Mouse (Mus musculus) lung, embryonic 16.5 days (tissue): ENCODE data around the gene Man2a2. TPM values are rescaled to one million over a fixed set of nuclear protein-coding genes. Genes with fewer than 3 reads are reported as not detected.

Experiments
- ATAC-seq: fragments of 200-750 bp; cut with Nextera tagmentation; 2 replicates; pipeline ENCODE4 v1.8.0; 2017; ENCODE audit warnings: low read depth, mild to moderate bottlenecking, moderate library complexity
- H3K27ac ChIP-seq: fragments of 300-500 bp; sonication (generic); 2 replicates; pipeline ENCODE4 v1.5.1; 2014; ENCODE audit warnings: mild to moderate bottlenecking, control low read depth, low read length
- H3K27me3 ChIP-seq: fragments of 300-500 bp; sonication (generic); 2 replicates; pipeline ENCODE4 v1.6.1; 2014; ENCODE audit warnings: low read depth, low read length, mixed read lengths; ENCODE audit not compliant: control insufficient read depth, insufficient read depth
- H3K36me3 ChIP-seq: fragments of 300-500 bp; sonication (generic); 2 replicates; pipeline ENCODE4 v1.6.1; 2014; ENCODE audit warnings: low read length; ENCODE audit not compliant: control insufficient read depth, insufficient read depth
- H3K4me1 ChIP-seq: fragments of 300-500 bp; sonication (generic); replicated peaks from 2 replicates; pipeline ENCODE4 v1.6.1; 2014; ENCODE audit warnings: low read length, mixed read lengths; ENCODE audit not compliant: control insufficient read depth, insufficient read depth
- H3K4me2 ChIP-seq: fragments of 300-500 bp; sonication (generic); 2 replicates; pipeline ENCODE4 v1.6.1; 2014; ENCODE audit warnings: low read depth, low read length, control low read depth
- H3K4me3 ChIP-seq: fragments of 300-500 bp; sonication (generic); 2 replicates; pipeline ENCODE4 v1.5.1; 2014; ENCODE audit warnings: mild to moderate bottlenecking, low read length, control low read depth
- H3K9ac ChIP-seq: fragments of 300-500 bp; sonication (generic); 2 replicates; pipeline ENCODE4 v1.6.1; 2014; ENCODE audit warnings: low read length, control low read depth
- H3K9me3 ChIP-seq: fragments of 300-500 bp; sonication (generic); 2 replicates; pipeline ENCODE4 v1.6.1; 2016; ENCODE audit warnings: low read length; ENCODE audit not compliant: control insufficient read depth
- WGBS: fragments of 180-500 bp; shearing (Covaris S2); extraction: QIAGEN DNeasy Blood & Tissue Kit; methylation state at CpG from one replicate; pipeline ENCODE4 v1.1.7; 2014; 5-methylcytosine and 5-hydroxymethylcytosine counted together
- polyA plus RNA-seq: library from polyadenylated mRNA; unstranded; fragments of >200 nt; fragmentation: Nextera tagmentation; extraction: Ambion mirVana; gene quantifications from 2 replicates; pipeline ENCODE4 v1.2.1, GENCODE M21; 2015

Gene Man2a2
- polyA plus RNA-seq, 1 experiment from 2014 or later = 21.1 TPM

DNA sequence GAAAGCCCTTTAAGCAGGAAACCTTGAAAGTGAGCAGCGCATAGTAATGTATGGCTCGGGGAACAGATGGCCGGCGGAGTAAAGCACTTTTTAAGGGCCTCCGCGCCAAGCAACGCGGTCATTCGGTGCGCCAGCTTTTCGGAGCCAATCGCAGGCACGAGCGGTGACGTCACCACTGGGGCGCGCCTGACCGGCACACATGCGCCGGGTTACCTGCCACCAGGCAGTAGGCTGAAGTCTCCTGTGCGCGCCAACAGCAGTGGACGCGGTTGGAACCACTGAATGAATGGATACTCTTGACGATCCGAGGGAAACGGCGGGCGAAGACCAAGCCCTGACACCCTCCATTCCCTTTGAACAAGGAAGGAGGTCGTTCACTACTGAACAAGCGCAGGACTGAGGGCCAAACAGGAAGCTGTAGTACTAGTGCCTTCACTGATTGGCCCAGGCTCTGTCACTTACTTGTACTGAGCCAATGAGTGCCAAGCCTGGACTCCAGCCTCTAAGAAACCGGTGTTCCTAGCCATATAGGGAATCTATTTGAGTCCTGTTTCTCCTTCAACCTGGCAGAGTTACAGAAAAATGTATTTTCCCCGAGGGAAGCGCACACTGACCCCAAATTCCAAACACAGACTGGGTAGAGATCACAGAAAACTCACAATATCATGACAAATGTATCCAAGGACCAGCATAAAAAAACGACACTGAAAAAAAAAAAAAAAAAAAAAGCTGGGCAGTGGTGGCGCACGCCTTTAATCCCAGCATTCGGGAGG, 46.9 kb downstream of the Man2a2 start, which contains the start of gene Rccd1:
TSS of gene Rccd1 (minus strand) at position 412 of the 773 bp plus-strand sequence.
- no peaks in the 10 kb centered on the region for H3K9me3 ChIP-seq
- peak within 1 kb of the TSS; percentile 67 for H3K4me3 ChIP-seq
- ATAC-seq = peak; percentile 99
- H3K27ac ChIP-seq = peak within 1 kb of the TSS; percentile 89
- peaks cover 9% of the 10 kb centered on the region for H3K4me1 ChIP-seq
- WGBS = 2% methylated on average over 38 of the region's 38 CpGs
- H3K9ac ChIP-seq = peak within 1 kb of the TSS; percentile 63
- H3K27me3 ChIP-seq = no peaks in the 10 kb centered on the region
- H3K4me2 ChIP-seq = peak within 1 kb of the TSS; percentile 70
- peaks cover 27% of the 10 kb centered on the region for H3K36me3 ChIP-seq

DNA sequence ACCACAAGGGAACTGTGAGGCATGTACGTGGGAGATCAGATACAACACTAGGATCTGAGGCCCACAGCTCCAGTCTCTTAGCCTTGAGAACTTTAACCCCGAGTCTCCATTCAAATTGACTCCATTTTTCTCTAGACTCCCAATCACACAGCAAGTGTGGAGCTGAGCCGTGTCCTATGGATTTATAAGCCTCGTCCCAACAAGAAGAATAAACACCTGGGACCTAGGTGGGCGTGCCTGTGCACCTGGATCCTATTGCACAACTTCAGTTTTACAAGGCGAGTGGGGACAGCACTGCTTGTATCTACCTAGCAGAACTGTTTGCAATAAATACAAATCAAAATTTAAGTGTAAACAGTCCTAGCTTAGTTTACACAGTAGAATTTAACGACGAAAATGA, 47.8 kb downstream of the Man2a2 start:
- no peak for ATAC-seq
- 13% methylated on average over 8 of the region's 8 CpGs for WGBS
- Histone ChIP-seq H3K4me2 (peak overlapping the region; percentile 70), H3K9ac (peak overlapping the region; percentile 63), H3K4me3 (peak overlapping the region; percentile 67), H3K4me1 (peaks cover 9% of the 10 kb centered on the region), H3K36me3 (peaks cover 19% of the 10 kb centered on the region), H3K27ac (no peak overlapping the region; the same call in 1 of the 2 replicates), H3K9me3 (no peaks in the 10 kb centered on the region), H3K27me3 (no peaks in the 10 kb centered on the region)

DNA sequence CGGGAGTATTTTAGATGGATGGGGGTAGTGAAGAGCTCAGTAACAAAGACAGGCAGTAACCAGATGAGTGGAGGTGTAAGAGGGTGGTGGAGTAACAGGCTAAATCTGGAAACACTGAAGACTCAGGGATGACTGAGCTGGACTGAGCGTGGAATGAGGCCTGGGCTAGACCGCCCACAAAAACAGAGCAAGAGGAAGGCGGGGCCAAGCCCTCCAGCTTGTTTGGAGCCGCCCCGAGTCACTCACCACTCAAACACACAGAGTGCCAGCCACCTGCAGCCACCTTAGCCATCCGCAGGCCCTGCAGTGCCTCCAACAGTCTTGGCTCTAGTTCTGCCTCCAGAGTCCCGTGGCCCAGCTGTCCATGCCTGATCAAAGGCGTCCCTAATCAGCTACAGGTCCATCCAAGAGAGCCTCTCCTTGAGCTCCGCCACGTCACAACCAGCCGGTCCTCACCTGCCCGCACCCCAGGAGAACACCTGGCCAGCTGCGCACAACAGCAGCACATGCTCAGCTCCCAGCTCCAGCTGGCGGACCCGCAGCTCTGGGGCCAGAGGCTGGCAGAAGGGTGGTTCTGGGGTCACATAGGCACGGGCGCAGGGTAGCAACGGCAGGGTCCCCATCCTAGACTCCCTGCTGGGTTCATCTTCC, 51.2 kb downstream of the Man2a2 start:
- no peak for ATAC-seq
- H3K4me3 ChIP-seq = no peak overlapping the region
- WGBS = 76% methylated on average over 19 of the region's 19 CpGs
- no peak overlapping the region for H3K9ac ChIP-seq
- H3K4me1 ChIP-seq = peaks cover 9% of the 10 kb centered on the region
- no peaks in the 10 kb centered on the region for H3K27me3 ChIP-seq
- H3K9me3 ChIP-seq = no peaks in the 10 kb centered on the region
- H3K27ac ChIP-seq = no peak overlapping the region
- no peak overlapping the region for H3K4me2 ChIP-seq
- peaks cover 19% of the 10 kb centered on the region for H3K36me3 ChIP-seq

DNA sequence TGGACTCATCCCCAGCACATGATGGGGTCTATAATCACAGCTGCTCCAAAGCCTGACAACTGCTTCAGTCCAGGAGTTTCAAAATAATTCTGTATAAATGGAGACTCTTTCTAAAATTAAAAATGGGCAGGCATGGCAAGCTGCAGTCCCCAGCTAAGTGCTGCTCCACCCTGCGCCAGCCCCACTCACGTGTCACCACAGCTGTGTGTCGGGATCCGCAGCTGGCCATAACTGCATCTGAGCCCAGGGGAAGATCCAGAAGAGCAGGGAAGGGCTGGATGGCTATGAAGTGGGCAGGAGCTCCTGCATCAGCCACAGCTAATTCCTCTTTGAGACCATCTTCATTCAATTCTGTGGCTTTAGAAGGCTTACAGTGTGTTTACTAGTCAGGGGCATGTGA, 52.5 kb downstream of the Man2a2 start:
- Histone ChIP-seq H3K4me2 (no peak overlapping the region), H3K9ac (no peak overlapping the region), H3K27ac (no peak overlapping the region), H3K4me1 (peaks cover 9% of the 10 kb centered on the region), H3K36me3 (peaks cover 31% of the 10 kb centered on the region), H3K27me3 (no peaks in the 10 kb centered on the region), H3K4me3 (no peak overlapping the region), H3K9me3 (no peaks in the 10 kb centered on the region)
- no peak for ATAC-seq
- 81% methylated on average over 4 of the region's 4 CpGs for WGBS

DNA sequence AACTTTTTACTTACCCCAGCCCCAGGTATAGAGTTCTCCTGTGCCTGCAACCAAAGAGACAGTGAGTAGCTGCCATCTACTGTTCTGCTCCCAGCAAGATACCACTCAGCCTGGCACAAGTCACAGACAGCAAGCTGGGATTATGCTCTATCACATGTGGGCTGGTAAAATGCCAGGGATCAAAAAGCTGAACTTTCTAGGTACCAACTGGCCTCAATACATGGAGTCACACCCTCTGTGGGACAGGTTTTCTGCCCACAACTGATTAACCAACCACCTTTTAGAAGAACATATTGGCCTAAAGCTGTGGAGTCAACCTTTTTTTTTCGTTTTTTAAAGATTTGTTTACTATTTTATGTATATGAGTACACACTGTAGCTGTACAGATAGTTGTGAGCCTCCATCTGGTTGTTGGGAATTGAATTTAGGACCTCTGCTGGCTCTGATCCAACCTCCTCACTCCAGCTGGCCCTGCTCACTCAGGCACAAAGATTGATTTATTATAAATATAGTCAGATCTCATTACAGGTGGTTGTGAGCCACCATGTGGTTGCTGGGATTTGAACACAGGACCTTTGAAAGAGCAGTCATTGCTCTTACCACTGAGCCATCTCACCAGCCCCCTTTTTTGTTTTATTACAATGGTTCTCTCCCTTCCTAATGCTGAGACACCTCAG, 53.6 kb downstream of the Man2a2 start:
- Histone ChIP-seq H3K4me3 (no peak overlapping the region), H3K27me3 (no peaks in the 10 kb centered on the region), H3K9me3 (no peaks in the 10 kb centered on the region), H3K36me3 (peaks cover 42% of the 10 kb centered on the region), H3K4me1 (no peaks in the 10 kb centered on the region), H3K4me2 (no peak overlapping the region), H3K9ac (no peak overlapping the region), H3K27ac (no peak overlapping the region)
- no peak for ATAC-seq
- WGBS = 54% methylated on average over 1 of the region's 1 CpGs

DNA sequence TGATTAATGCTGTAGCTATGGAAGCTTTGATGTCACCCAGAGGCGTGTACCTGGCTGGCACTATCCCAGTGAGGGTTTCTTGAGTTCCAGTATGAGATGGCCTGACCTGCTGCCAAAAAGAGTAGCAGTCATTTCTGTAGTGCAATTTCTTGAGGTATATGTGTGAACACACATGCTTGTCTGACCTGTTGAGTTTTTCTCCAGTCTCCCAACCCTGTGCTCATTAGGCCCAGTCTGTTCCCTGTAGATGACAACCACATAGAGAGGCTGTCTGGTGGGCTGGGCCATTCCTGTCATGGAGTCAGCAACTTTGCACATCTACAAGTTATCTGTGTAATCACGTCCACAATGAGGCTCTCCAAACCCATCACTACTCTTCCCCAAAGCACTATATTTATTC, 55.4 kb downstream of the Man2a2 start:
- Histone ChIP-seq H3K4me2 (no peak overlapping the region), H3K27ac (no peak overlapping the region), H3K4me3 (no peak overlapping the region), H3K27me3 (no peaks in the 10 kb centered on the region), H3K36me3 (peaks cover 53% of the 10 kb centered on the region), H3K9ac (no peak overlapping the region), H3K9me3 (no peaks in the 10 kb centered on the region), H3K4me1 (no peaks in the 10 kb centered on the region)
- 79% methylated on average over 2 of the region's 2 CpGs for WGBS
- ATAC-seq = no peak

DNA sequence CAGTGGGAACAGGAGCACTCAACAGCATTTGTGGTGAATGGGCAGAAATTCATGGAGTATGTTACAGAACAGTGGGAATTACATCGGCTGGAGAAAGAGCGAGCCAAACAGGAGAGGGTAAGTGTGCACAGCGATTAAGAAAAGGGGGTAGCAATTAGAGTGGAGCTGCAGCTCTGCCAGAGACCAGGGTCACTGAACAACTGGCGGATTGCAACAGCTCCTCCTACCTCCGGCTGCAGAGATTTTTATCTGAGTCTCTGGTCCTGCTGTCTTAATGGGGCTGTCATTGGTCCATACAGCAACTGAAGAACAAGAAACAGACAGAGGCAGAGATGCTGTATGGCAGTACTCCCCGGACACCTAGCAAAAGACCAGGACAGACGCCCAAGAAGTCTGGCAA, 60.4 kb downstream of the Man2a2 start:
- H3K27ac ChIP-seq = no peak overlapping the region
- H3K36me3 ChIP-seq = peaks cover 83% of the 10 kb centered on the region
- H3K9me3 ChIP-seq = no peaks in the 10 kb centered on the region
- whole genome bisulfite sequencing = 74% methylated on average over 7 of the region's 7 CpGs
- no peak overlapping the region for H3K4me2 ChIP-seq
- no peaks in the 10 kb centered on the region for H3K4me1 ChIP-seq
- no peak for ATAC-seq
- no peak overlapping the region for H3K4me3 ChIP-seq
- no peak overlapping the region for H3K9ac ChIP-seq
- no peaks in the 10 kb centered on the region for H3K27me3 ChIP-seq

DNA sequence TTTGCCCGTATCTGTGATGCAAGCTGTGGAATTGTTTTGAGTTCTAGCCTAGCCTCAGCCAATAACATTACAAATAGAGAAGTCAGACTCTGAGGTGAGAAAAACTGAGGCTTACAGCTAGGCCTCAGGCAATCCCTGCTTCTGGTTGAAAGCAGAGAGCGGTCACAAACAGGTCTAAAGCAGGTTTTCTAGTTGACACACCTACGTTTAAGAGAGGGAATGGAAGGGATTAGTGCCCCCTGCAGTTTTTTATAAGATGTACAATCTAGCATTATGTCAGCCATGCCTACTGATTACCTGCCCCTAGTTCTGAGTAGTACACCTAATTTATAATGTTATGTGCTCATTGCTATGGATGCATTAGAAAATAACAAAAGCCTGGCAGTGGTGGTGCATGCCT, 63.4 kb downstream of the Man2a2 start:
- ATAC-seq = no peak
- no peak overlapping the region for H3K4me2 ChIP-seq
- H3K27ac ChIP-seq = no peak overlapping the region
- H3K36me3 ChIP-seq = peaks cover 76% of the 10 kb centered on the region
- H3K9me3 ChIP-seq = no peaks in the 10 kb centered on the region
- 81% methylated on average over 3 of the region's 3 CpGs for WGBS
- H3K9ac ChIP-seq = no peak overlapping the region
- no peaks in the 10 kb centered on the region for H3K27me3 ChIP-seq
- no peak overlapping the region for H3K4me3 ChIP-seq
- H3K4me1 ChIP-seq = no peaks in the 10 kb centered on the region

DNA sequence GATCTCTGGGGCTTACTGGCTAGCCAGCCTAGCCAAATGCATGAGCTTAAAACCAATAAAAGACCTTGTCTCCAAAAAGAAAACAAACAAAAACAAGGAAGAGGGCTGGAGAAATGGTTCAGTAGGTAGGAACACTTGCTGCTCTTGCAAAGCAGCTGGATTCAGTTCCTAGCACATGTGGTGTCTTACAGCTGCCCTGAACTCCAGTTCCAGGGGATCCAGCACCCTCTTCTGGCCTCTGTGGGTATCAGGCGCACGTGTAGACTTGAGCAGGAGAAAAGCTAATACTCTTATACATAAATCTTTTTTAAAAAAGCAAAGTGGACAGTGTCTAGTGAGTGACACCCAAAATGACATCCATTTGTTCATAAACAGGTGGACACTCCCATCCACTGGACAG, 69.7 kb downstream of the Man2a2 start:
- peaks cover 45% of the 10 kb centered on the region for H3K36me3 ChIP-seq
- H3K4me3 ChIP-seq = no peak overlapping the region
- peaks cover 1% of the 10 kb centered on the region for H3K4me1 ChIP-seq
- H3K4me2 ChIP-seq = no peak overlapping the region
- H3K9ac ChIP-seq = no peak overlapping the region
- 85% methylated on average over 2 of the region's 2 CpGs for WGBS
- ATAC-seq = no peak
- no peaks in the 10 kb centered on the region for H3K9me3 ChIP-seq
- no peaks in the 10 kb centered on the region for H3K27me3 ChIP-seq
- H3K27ac ChIP-seq = no peak overlapping the region
